Mouse (Mus musculus) liver, postnatal 0 days (tissue): ENCODE data around the gene Hps5. TPM values are rescaled to one million over a fixed set of nuclear protein-coding genes. Genes with fewer than 3 reads are reported as not detected.

Experiments used
- ATAC-seq: fragments of 200-750 bp; cut with Nextera tagmentation; 2 replicates; pipeline ENCODE4 v1.8.0; 2017; ENCODE audit warnings: mild to moderate bottlenecking, moderate library complexity
- DNase-seq: peaks from one replicate; pipeline ENCODE4 v3.0.0-alpha.2; 2016
- H3K27ac ChIP-seq: fragments of 300-500 bp; sonication (generic); 2 replicates; pipeline ENCODE4 v1.5.1; 2014; ENCODE audit warnings: antibody characterized with exemption, moderate library complexity, mild to moderate bottlenecking, low read depth
- H3K27me3 ChIP-seq: fragments of 300-500 bp; sonication (generic); 2 replicates; pipeline ENCODE4 v1.6.1; 2014; ENCODE audit warnings: low read length, control low read depth, mixed read lengths; ENCODE audit not compliant: insufficient read depth
- H3K36me3 ChIP-seq: fragments of 300-500 bp; sonication (generic); replicated peaks from 2 replicates; pipeline ENCODE4 v1.6.1; 2014; ENCODE audit warnings: mild to moderate bottlenecking, control low read depth, low read length, moderate library complexity, mixed read lengths; ENCODE audit not compliant: insufficient read depth
- H3K4me1 ChIP-seq: fragments of 300-500 bp; sonication (generic); 2 replicates; pipeline ENCODE4 v1.6.1; 2014; ENCODE audit warnings: antibody characterized with exemption, mild to moderate bottlenecking, control low read depth; ENCODE audit not compliant: insufficient read depth
- H3K4me2 ChIP-seq: fragments of 300-500 bp; sonication (generic); 2 replicates; pipeline ENCODE4 v1.6.1; 2014; ENCODE audit warnings: low read depth, mild to moderate bottlenecking, low read length, moderate library complexity, mixed read lengths
- H3K4me3 ChIP-seq: fragments of 300-500 bp; sonication (generic); 2 replicates; pipeline ENCODE4 v1.5.1; 2014; ENCODE audit warnings: low read depth, low read length
- H3K9ac ChIP-seq: fragments of 300-500 bp; sonication (generic); replicated peaks from 2 replicates; pipeline ENCODE4 v1.6.1; 2014; ENCODE audit warnings: mild to moderate bottlenecking, moderate library complexity
- H3K9me3 ChIP-seq: fragments of 300-500 bp; sonication (generic); 2 replicates; pipeline ENCODE4 v1.6.1; 2016; ENCODE audit warnings: mild to moderate bottlenecking, control low read depth, low read length, mixed read lengths
- CTCF ChIP-seq: sonication (generic); IDR thresholded peaks from 2 replicates; pipeline ENCODE4 v1.5.1; 2016; ENCODE audit warnings: antibody characterized with exemption, low read depth
- EP300 ChIP-seq: IDR thresholded peaks from 2 replicates; pipeline ENCODE4 v1.6.1; 2016; ENCODE audit warnings: antibody characterized with exemption, low read depth, mild to moderate bottlenecking
- WGBS: fragments of 180-500 bp; shearing (Covaris S2); extraction: QIAGEN DNeasy Blood & Tissue Kit; methylation state at CpG from one replicate; pipeline ENCODE4 v1.1.7; 2014; ENCODE audit not compliant: insufficient replicate concordance; 5-methylcytosine and 5-hydroxymethylcytosine counted together
- polyA plus RNA-seq: library from polyadenylated mRNA; unstranded; fragments of >200 nt; fragmentation: Nextera tagmentation; extraction: Ambion mirVana; gene quantifications from 2 replicates; pipeline ENCODE4 v1.2.1, GENCODE M21; 2015

Hps5 gene
- polyA plus RNA-seq, 1 experiment from 2014 or later: 3.6 TPM

DNA sequence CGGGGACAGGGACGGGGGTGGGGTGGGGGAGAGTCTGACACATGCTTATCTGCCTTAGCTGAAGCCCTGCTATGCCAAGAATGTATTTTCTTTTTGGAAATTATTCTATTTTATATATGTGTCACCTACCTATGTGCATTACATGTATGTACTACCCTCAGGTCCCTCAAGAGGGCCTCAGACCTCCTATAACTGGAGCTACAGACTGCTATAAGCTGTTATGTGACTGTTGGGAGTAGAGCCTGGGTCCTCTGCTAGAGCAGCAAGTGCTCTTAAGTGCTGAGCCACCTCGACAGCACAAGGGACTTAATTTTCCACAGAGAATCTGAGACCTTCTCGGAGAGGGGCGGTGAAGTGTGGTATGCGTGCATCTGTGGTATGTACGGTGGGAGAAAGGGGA, 27.4 kb downstream of the Hps5 start:
- Histone ChIP-seq H3K4me1 (no peaks in the 10 kb centered on the region), H3K9ac (no peak overlapping the region), H3K27me3 (no peaks in the 10 kb centered on the region), H3K9me3 (no peaks in the 10 kb centered on the region), H3K36me3 (peaks cover 43% of the 10 kb centered on the region), H3K27ac (no peak overlapping the region), H3K4me3 (no peak overlapping the region), H3K4me2 (no peak overlapping the region)
- TF ChIP-seq CTCF: no peak
- no peak for TF ChIP-seq EP300
- no peak for ATAC-seq
- DNase-seq: no peak
- 84% methylated on average over 7 of the region's 7 CpGs for WGBS

DNA sequence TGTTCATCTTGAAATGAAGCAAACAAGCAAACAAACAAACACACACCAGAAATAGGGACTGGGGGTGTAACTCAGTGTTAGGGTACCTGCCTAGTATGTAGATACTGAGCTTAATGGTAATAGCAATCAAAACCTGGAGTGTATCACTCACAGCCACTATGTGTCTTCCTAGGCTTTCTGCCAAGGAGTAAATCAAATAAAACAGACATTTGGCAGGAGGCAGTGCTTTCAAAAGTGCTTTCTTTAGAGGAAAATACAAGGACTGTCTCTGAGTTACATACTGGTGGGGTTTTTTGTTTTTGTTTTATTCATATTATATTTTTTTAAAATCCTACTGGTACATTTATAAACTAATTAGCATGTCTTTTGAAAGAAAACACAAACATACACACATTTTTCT, 28.5 kb downstream of the Hps5 start:
- Histone ChIP-seq H3K4me3 (no peak overlapping the region), H3K36me3 (peaks cover 44% of the 10 kb centered on the region), H3K4me2 (no peak overlapping the region), H3K27me3 (no peaks in the 10 kb centered on the region), H3K27ac (no peak overlapping the region), H3K4me1 (no peaks in the 10 kb centered on the region), H3K9ac (no peak overlapping the region), H3K9me3 (no peaks in the 10 kb centered on the region)
- no peak for DNase-seq
- ATAC-seq: no peak
- no peak for TF ChIP-seq CTCF
- no peak for TF ChIP-seq EP300

DNA sequence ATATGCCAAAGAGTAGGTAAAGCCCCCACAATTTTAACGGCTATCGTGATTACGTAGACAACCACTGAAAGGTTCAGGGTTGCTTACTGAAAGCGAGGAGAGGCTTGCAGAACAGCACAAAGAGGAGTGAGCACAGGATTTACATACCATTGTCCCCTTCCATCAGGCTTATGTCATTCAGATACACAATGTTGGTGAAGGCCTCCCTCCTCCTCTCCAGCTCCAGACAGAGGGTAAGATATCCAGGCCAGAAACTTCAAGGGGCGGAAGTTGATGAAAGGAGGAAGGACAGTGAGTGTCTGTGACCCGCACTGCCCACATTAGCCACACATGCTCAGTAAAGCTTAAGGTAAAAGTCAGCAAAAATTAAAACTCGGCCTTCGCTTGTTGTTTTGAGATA, 31.2 kb downstream of the Hps5 start:
- H3K9me3 ChIP-seq: no peaks in the 10 kb centered on the region
- peaks cover 47% of the 10 kb centered on the region for H3K36me3 ChIP-seq
- no peak overlapping the region for H3K27ac ChIP-seq
- no peaks in the 10 kb centered on the region for H3K27me3 ChIP-seq
- WGBS: 85% methylated on average over 8 of the region's 8 CpGs
- H3K9ac ChIP-seq: no peak overlapping the region
- H3K4me3 ChIP-seq: no peak overlapping the region
- DNase-seq (no peak), ATAC-seq (no peak)
- H3K4me2 ChIP-seq: no peak overlapping the region
- TF ChIP-seq CTCF (no peak), EP300 (no peak)
- H3K4me1 ChIP-seq: no peaks in the 10 kb centered on the region

DNA sequence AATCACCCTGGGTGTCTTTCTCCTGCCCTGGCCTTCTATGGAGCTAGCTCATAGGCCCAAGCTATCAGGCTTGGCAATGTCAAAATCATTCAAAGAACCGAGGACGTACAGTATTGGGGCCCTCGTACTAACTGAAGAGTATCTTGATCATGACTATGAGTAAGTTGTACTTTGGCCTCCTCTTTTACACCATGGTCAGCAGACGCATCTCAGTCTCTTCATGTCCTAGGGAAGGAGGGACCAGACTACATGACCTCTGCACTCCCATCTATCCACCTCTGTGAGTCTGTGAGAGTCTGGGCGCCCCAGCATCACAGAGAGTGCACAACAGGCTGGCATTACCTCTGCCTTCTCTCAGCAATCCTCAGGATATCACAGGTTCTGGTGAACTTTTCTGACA, 33.3 kb downstream of the Hps5 start:
- Histone ChIP-seq H3K4me1 (no peaks in the 10 kb centered on the region), H3K9ac (no peak overlapping the region)

DNA sequence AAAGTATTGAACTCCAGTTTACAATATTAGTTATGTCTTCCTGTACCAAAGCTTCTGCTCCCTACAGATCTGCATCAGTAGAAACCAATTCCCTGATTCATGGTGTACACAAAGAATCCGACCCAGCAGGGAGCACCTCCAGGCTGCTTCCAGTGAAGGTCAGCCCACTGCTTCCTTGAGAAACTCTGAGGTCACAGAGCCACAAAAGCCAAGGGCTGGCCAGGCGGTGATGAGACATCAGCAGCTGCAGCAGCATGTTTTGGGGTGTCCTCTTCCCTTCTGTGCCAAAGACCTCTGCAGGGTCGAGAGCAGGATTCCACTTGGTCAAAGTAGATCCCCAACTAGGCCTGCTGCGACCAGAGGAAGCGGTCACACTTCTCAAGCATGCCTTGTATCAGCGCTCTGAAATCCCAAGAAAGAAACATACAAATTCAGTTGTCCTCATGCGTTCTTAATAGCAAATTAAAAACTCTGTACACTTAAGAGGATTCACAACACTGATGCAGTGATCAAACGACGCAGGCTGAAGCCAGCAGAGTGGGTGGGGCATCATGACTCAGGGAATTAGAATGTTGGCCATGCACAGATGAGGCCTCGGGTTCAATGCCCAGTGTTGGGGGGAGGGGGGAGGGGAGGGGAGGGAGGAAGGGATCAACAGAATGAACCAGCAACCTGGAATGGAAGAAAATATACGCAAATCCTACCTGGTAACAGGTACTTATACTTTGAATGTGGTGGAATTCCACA, 34.6 kb downstream of the Hps5 start:
- DNase-seq: no peak
- no peaks in the 10 kb centered on the region for H3K27me3 ChIP-seq
- TF ChIP-seq CTCF: no peak
- no peak for TF ChIP-seq EP300
- H3K9me3 ChIP-seq: no peaks in the 10 kb centered on the region
- no peak overlapping the region for H3K27ac ChIP-seq
- H3K36me3 ChIP-seq: peaks cover 32% of the 10 kb centered on the region
- ATAC-seq: no peak
- H3K9ac ChIP-seq: no peak overlapping the region
- H3K4me1 ChIP-seq: no peaks in the 10 kb centered on the region
- no peak overlapping the region for H3K4me2 ChIP-seq
- WGBS: 70% methylated on average over 11 of the region's 11 CpGs
- H3K4me3 ChIP-seq: no peak overlapping the region

More for the DNA sequence above, 33.3 kb downstream of the Hps5 start:
- Histone ChIP-seq H3K4me3 (no peak overlapping the region), H3K27me3 (no peaks in the 10 kb centered on the region), H3K36me3 (peaks cover 35% of the 10 kb centered on the region), H3K27ac (no peak overlapping the region), H3K9me3 (no peaks in the 10 kb centered on the region), H3K4me2 (no peak overlapping the region)
- WGBS: 84% methylated on average over 5 of the region's 5 CpGs
- TF ChIP-seq CTCF (no peak), EP300 (no peak)
- DNase-seq (no peak), ATAC-seq (no peak)

DNA sequence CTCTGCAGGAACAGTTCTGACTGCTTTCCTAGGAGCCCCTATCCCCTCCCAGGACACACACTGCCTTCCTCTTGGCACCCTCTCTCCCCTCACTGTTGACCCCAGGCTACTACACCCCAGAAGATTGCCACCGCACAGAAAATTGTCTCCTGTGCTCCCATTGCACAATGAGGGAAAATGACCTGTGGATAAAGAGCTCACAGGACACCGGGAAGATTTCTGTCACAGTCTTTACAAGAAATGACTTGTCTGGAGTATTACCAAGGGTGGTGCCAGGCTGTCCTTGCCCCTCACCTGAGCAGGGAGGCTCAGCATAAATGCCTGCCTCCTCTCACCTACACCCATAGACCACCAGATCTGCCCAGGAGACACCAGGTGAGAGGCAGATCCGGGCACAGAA, 44.4 kb downstream of the Hps5 start, which contains the start of gene Saa2:
TSS of gene Saa2 (plus strand) at position 301 of the 400 bp plus-strand sequence.
- 42% methylated on average over 3 of the region's 3 CpGs for WGBS
- no peaks in the 10 kb centered on the region for H3K4me1 ChIP-seq
- H3K27ac ChIP-seq: no peak within 1 kb of the TSS
- no peak for ATAC-seq
- H3K36me3 ChIP-seq: no peaks in the 10 kb centered on the region
- no peaks in the 10 kb centered on the region for H3K9me3 ChIP-seq
- H3K9ac ChIP-seq: no peak within 1 kb of the TSS
- no peak for DNase-seq
- no peak within 1 kb of the TSS for H3K4me2 ChIP-seq
- H3K4me3 ChIP-seq: no peak within 1 kb of the TSS
- no peaks in the 10 kb centered on the region for H3K27me3 ChIP-seq
- TF ChIP-seq CTCF (no peak), EP300 (no peak)

DNA sequence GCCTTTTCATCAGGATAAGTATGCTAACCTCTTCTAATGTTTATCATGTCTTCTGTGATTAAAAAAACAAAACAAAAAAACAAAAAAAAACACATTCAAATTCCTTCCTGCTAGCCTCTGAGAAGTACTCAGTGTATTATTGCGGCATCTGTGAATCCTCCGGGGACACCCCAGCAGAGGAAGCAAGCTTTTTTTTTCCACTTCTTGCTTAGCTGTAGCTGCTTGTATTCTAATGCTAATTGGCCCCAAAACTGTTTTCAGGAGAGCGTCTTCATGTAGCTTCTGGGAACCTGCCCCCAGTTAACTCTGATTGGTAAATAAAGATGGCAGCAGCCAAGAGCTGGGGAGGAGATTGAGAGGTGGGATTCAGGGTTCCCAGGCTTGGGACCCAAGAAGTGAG, 47.4 kb downstream of the Hps5 start:
- no peaks in the 10 kb centered on the region for H3K27me3 ChIP-seq
- H3K4me1 ChIP-seq: no peaks in the 10 kb centered on the region
- no peaks in the 10 kb centered on the region for H3K36me3 ChIP-seq
- WGBS: 60% methylated on average over 3 of the region's 3 CpGs
- H3K9me3 ChIP-seq: no peaks in the 10 kb centered on the region
- H3K9ac ChIP-seq: no peak overlapping the region
- TF ChIP-seq CTCF (no peak), EP300 (no peak)
- H3K27ac ChIP-seq: no peak overlapping the region
- no peak overlapping the region for H3K4me3 ChIP-seq
- ATAC-seq (no peak), DNase-seq (no peak)
- no peak overlapping the region for H3K4me2 ChIP-seq
